In genomic region chr16:4544845-4545244, GRCm38 (mm10) we compare ENCODE assay signal across 16 mouse cellular contexts. TPM values are rescaled to one million over a fixed set of nuclear protein-coding genes. Genes with fewer than 3 reads are reported as not detected.
"Had no signal": no experiment of that assay in that cellular context is flagged by ENCODE, and none has a peak within 500 bp of the region (broad histone marks: within the 10 kb centered on the region; RNA-seq: fewer than 3 reads in every experiment).

No protein-coding gene starts in this region.

- H3K9me3 ChIP-seq: megakaryocyte, embryonic 14.5 days; midbrain, embryonic 13.5 days; midbrain, embryonic 15.5 days; neural tube, embryonic 12.5 days; stomach, embryonic 15.5 days had no signal

- H3K9ac ChIP-seq: lung, embryonic 14.5 days; midbrain, embryonic 13.5 days; midbrain, embryonic 15.5 days; neural tube, embryonic 12.5 days; stomach, embryonic 15.5 days had no signal

- H3K27ac ChIP-seq: macrophage; midbrain, embryonic 13.5 days; midbrain, embryonic 15.5 days; neural tube, embryonic 12.5 days; stomach, embryonic 15.5 days; stomach, postnatal 0 days had no signal

- H3K4me1 ChIP-seq: neural tube, embryonic 12.5 days; stomach, embryonic 15.5 days had no signal

- DNase-seq: lung, adult 18-20 months; lung, embryonic 14.5 days; lung, postnatal 10 days; lung, postnatal 36 days; right cerebral cortex, postnatal 14 days; thymus, adult 2 months; thymus, postnatal 25 days; thymus, postnatal 4 days had no signal

- H3K27me3 ChIP-seq: megakaryocyte, embryonic 14.5 days; midbrain, embryonic 13.5 days; midbrain, embryonic 15.5 days; neural tube, embryonic 12.5 days; stomach, embryonic 15.5 days had no signal

- H3K4me3 ChIP-seq: megakaryocyte, embryonic 14.5 days; midbrain, embryonic 13.5 days; midbrain, embryonic 15.5 days; neural tube, embryonic 12.5 days; stomach, embryonic 15.5 days had no signal

RNA-seq across cellular contexts. Expression of gene Glis2, which starts 49.7 kb away (rescaled TPM):
- total RNA-seq: neutrophil, adult 5-6 weeks had no signal
